Comparison of ENCODE assay signal across 9 mouse cellular contexts in genomic region chr16:78490779-78491178, GRCm38 (mm10).
DNase-seq lines count a peak whose midpoint lies in the region; ATAC-seq and TF ChIP-seq lines count a peak whose summit lies in the region.
"Had no signal": no experiment of that assay in that cellular context is flagged by ENCODE, and none has a peak within 500 bp of the region (broad histone marks: within the 10 kb centered on the region; RNA-seq: fewer than 3 reads in every experiment).

No protein-coding gene starts in this region.

- no peak for TF ChIP-seq EP300 in stomach, postnatal 0 days (optimal IDR thresholded peaks at IDR 0.05)

- H3K9ac ChIP-seq in stomach, postnatal 0 days (ENCODE audit: low read length), result no peak overlapping the region
- H3K9ac ChIP-seq: embryonic facial prominence, embryonic 15.5 days had no signal

- no peak for DNase-seq in heart, embryonic 10.5 days (ENCODE audit: low spot score)
- no peak for DNase-seq in heart, adult 9 months (ENCODE audit: low spot score in 2 of 2)
- peak; percentile 19 for DNase-seq in limb, embryonic 10.5 days (ENCODE audit: low spot score)
- no peak for DNase-seq in stomach, postnatal 0 days (ENCODE audit: low spot score)
- DNase-seq in thymus, adult 18-20 months, result no peak
- DNase-seq in right cerebral cortex, postnatal 10 days (ENCODE audit: low spot score in 2 of 2), result no peak

- no peaks in the 10 kb centered on the region for H3K27me3 ChIP-seq in heart, embryonic 10.5 days (ENCODE audit: insufficient read depth, poor library complexity, severe bottlenecking)
- H3K27me3 ChIP-seq in megakaryocyte, embryonic 14.5 days (replicated peaks), result no peaks in the 10 kb centered on the region
- H3K27me3 ChIP-seq in limb, embryonic 10.5 days (ENCODE audit: low read depth, poor library complexity, severe bottlenecking), result no peaks in the 10 kb centered on the region
- no peaks in the 10 kb centered on the region for H3K27me3 ChIP-seq in stomach, postnatal 0 days (ENCODE audit: control insufficient read depth, insufficient read depth, low read length)
- H3K27me3 ChIP-seq: embryonic facial prominence, embryonic 15.5 days had no signal

- TF ChIP-seq CTCF in stomach, postnatal 0 days (IDR thresholded peaks at IDR 0.05; ENCODE audit: low read depth), result no peak

- peak overlapping the region; percentile 40; the same call in 1 of the 2 replicates for H3K4me2 ChIP-seq in stomach, postnatal 0 days (replicated peaks; ENCODE audit: low read depth)

- H3K27ac ChIP-seq in heart, embryonic 10.5 days, result peak overlapping the region; percentile 52; the same call in 1 of the 2 replicates
- no peak overlapping the region for H3K27ac ChIP-seq in limb, embryonic 10.5 days
- no peak overlapping the region for H3K27ac ChIP-seq in stomach, postnatal 0 days (replicated peaks)

- 65% methylated on average over 5 of the region's 5 CpGs for WGBS in heart, embryonic 10.5 days
- 83% methylated on average over 5 of the region's 5 CpGs for WGBS in limb, embryonic 10.5 days
- WGBS in stomach, postnatal 0 days, result 65% methylated on average over 5 of the region's 5 CpGs

- no peaks in the 10 kb centered on the region for H3K9me3 ChIP-seq in heart, embryonic 10.5 days
- 0 out of 2 replicates have a peak, but pooled peaks cover 4% of the 10 kb centered on the region for H3K9me3 ChIP-seq in megakaryocyte, embryonic 14.5 days
- H3K9me3 ChIP-seq in limb, embryonic 10.5 days (replicated peaks), result no peaks in the 10 kb centered on the region
- H3K9me3 ChIP-seq in stomach, postnatal 0 days (ENCODE audit: control insufficient read depth, low read length), result no peaks in the 10 kb centered on the region
- H3K9me3 ChIP-seq: embryonic facial prominence, embryonic 15.5 days had no signal

- no peaks in the 10 kb centered on the region for H3K36me3 ChIP-seq in heart, embryonic 10.5 days
- no peaks in the 10 kb centered on the region for H3K36me3 ChIP-seq in megakaryocyte, embryonic 14.5 days (replicated peaks; ENCODE audit: low read length)
- H3K36me3 ChIP-seq in limb, embryonic 10.5 days, result no peaks in the 10 kb centered on the region
- no peaks in the 10 kb centered on the region for H3K36me3 ChIP-seq in stomach, postnatal 0 days (ENCODE audit: control insufficient read depth, insufficient read depth, low read length)
- H3K36me3 ChIP-seq: embryonic facial prominence, embryonic 15.5 days had no signal

- H3K4me3 ChIP-seq in heart, embryonic 10.5 days, result peak overlapping the region; percentile 47; the same call in 1 of the 2 replicates
- peak overlapping the region; percentile 14 for H3K4me3 ChIP-seq in megakaryocyte, embryonic 14.5 days (replicated peaks)
- no peak overlapping the region for H3K4me3 ChIP-seq in limb, embryonic 10.5 days
- no peak overlapping the region; the same call in 1 of the 2 replicates for H3K4me3 ChIP-seq in stomach, postnatal 0 days (ENCODE audit: low read depth, low read length)

- no peak for ATAC-seq in megakaryocyte, adult 5-6 weeks (ENCODE audit: poor library complexity, severe bottlenecking)
- no peak for ATAC-seq in stomach, postnatal 0 days (ENCODE audit: low FRiP score, low TSS enrichment)

- no peaks in the 10 kb centered on the region for H3K4me1 ChIP-seq in heart, embryonic 10.5 days
- H3K4me1 ChIP-seq in megakaryocyte, embryonic 14.5 days, result peaks cover 14% of the 10 kb centered on the region
- H3K4me1 ChIP-seq in limb, embryonic 10.5 days, result peaks cover 8% of the 10 kb centered on the region; the same call in 1 of the 2 replicates
- H3K4me1 ChIP-seq in stomach, postnatal 0 days (replicated peaks; ENCODE audit: control insufficient read depth, insufficient read depth), result no peaks in the 10 kb centered on the region
- H3K4me1 ChIP-seq: embryonic facial prominence, embryonic 15.5 days had no signal

Comparison
In these comparisons a context has a peak if more than half of its experiments do, and no peak if none do; other contexts are left out.
1. H3K4me3 ChIP-seq: peak in heart, embryonic 10.5 days (single experiment) and megakaryocyte, embryonic 14.5 days (single experiment); none in limb, embryonic 10.5 days (single experiment) and stomach, postnatal 0 days (single experiment).